Mouse (Mus musculus) CD4-positive helper T cell, adult 2 months (primary cell): ENCODE data around the gene Nt5c2.
"Not testable (repeated sequence)": the region's sequence is repeated elsewhere in the genome, so short reads cannot be mapped to it uniquely, and the experiment has no call there.

Experiments
- DNase-seq: peaks from one replicate; pipeline ENCODE4 v3.0.0-alpha.2; 2012; ENCODE audit warnings: low read depth, missing footprints, low spot score

Gene Nt5c2

GRCm38 (mm10) chr19:47017831-47018230, 2.9 kb upstream of the Nt5c2 start:
- no peak for DNase-seq

- DNase-seq: peak; percentile 44
These were observed 1.5 kb upstream of the Nt5c2 start for GRCm38 (mm10) chr19:47016487-47016886.

GRCm38 (mm10) chr19:47015965-47016364, 1.0 kb upstream of the Nt5c2 start:
- no peak for DNase-seq

- peak; percentile 21 for DNase-seq
These were observed 443 bp upstream of the Nt5c2 start for GRCm38 (mm10) chr19:47015396-47015795.

GRCm38 (mm10) chr19:47014159-47014446, 850 bp downstream of the Nt5c2 start:
- no peak for DNase-seq

- no peak for DNase-seq
These were observed 1.4 kb downstream of the Nt5c2 start for GRCm38 (mm10) chr19:47013340-47014158.

GRCm38 (mm10) chr19:47012521-47013130, 2.3 kb downstream of the Nt5c2 start:
- DNase-seq: no peak

GRCm38 (mm10) chr19:47009943-47010342, 5.0 kb downstream of the Nt5c2 start:
- no peak for DNase-seq

- DNase-seq: no peak
These were observed 5.5 kb downstream of the Nt5c2 start for GRCm38 (mm10) chr19:47009420-47009819.

GRCm38 (mm10) chr19:47006321-47006720, 8.6 kb downstream of the Nt5c2 start:
- no peak for DNase-seq

- no peak for DNase-seq
These were observed 9.1 kb downstream of the Nt5c2 start for GRCm38 (mm10) chr19:47005873-47006272.

- no peak for DNase-seq
These were observed 11.0 kb downstream of the Nt5c2 start for GRCm38 (mm10) chr19:47003742-47004511.

- DNase-seq: not testable (repeated sequence)
These were observed 14.6 kb downstream of the Nt5c2 start for GRCm38 (mm10) chr19:47000357-47000756.

GRCm38 (mm10) chr19:46999753-47000152, 15.2 kb downstream of the Nt5c2 start:
- DNase-seq: no peak

GRCm38 (mm10) chr19:46998953-46999352, 16.0 kb downstream of the Nt5c2 start:
- DNase-seq: no peak

GRCm38 (mm10) chr19:46998168-46998870, 16.6 kb downstream of the Nt5c2 start:
- DNase-seq: no peak

GRCm38 (mm10) chr19:46996095-46996494, 18.9 kb downstream of the Nt5c2 start:
- no peak for DNase-seq

GRCm38 (mm10) chr19:46992329-46992728, 22.6 kb downstream of the Nt5c2 start:
- DNase-seq: not testable (repeated sequence)

- DNase-seq: peak; percentile 76
These were observed 23.8 kb downstream of the Nt5c2 start for GRCm38 (mm10) chr19:46991145-46991544.

GRCm38 (mm10) chr19:46990625-46991024, 24.3 kb downstream of the Nt5c2 start:
- not testable (repeated sequence) for DNase-seq

- no peak for DNase-seq
These were observed 24.8 kb downstream of the Nt5c2 start for GRCm38 (mm10) chr19:46990153-46990518.
